Mouse (Mus musculus) neural tube, embryonic 11.5 days (tissue): ENCODE measurements at regions not wholly inside any gene's neighbourhood (a gene's known extent, or its start where the extent isn't known, plus 50 kb on each side); places are given as distances from the start of the nearest gene placed in this dataset.

Experiments used
- ATAC-seq: fragments of 200-750 bp; cut with Nextera tagmentation; 2 replicates; pipeline ENCODE4 v1.8.0; 2017; ENCODE audit warnings: moderate number of reproducible peaks, mild to moderate bottlenecking, moderate TSS enrichment, moderate library complexity; ENCODE audit not compliant: insufficient read depth, low FRiP score, low TSS enrichment
- DNase-seq: peaks from one replicate; pipeline ENCODE4 v3.0.0-alpha.2; 2015; ENCODE audit warnings: low spot score
- H3K27ac ChIP-seq: fragments of 300-500 bp; sonication (generic); 2 replicates; pipeline ENCODE4 v1.5.1; 2014; ENCODE audit warnings: low read depth, mild to moderate bottlenecking, low read length
- H3K27me3 ChIP-seq: fragments of 300-500 bp; sonication (generic); 2 replicates; pipeline ENCODE4 v1.6.1; 2014; ENCODE audit warnings: mild to moderate bottlenecking, low read length, mixed read lengths; ENCODE audit not compliant: control insufficient read depth, insufficient read depth
- H3K36me3 ChIP-seq: fragments of 300-500 bp; sonication (generic); 2 replicates; pipeline ENCODE4 v1.6.1; 2014; ENCODE audit warnings: mild to moderate bottlenecking, low read length, moderate library complexity, mixed read lengths; ENCODE audit not compliant: control insufficient read depth, insufficient read depth
- H3K4me1 ChIP-seq: fragments of 300-500 bp; sonication (generic); 2 replicates; pipeline ENCODE4 v1.6.1; 2014; ENCODE audit warnings: low read length, mixed read lengths; ENCODE audit not compliant: control insufficient read depth, insufficient read depth
- H3K4me2 ChIP-seq: fragments of 300-500 bp; sonication (generic); 2 replicates; pipeline ENCODE4 v1.6.1; 2014; ENCODE audit warnings: low read depth, mild to moderate bottlenecking, moderate library complexity
- H3K4me3 ChIP-seq: fragments of 300-500 bp; sonication (generic); 2 replicates; pipeline ENCODE4 v1.5.1; 2014; ENCODE audit warnings: low read depth, low read length
- H3K9ac ChIP-seq: fragments of 300-500 bp; sonication (generic); 2 replicates; pipeline ENCODE4 v1.6.1; 2014; ENCODE audit warnings: mild to moderate bottlenecking, low read length
- H3K9me3 ChIP-seq: fragments of 300-500 bp; sonication (generic); 2 replicates; pipeline ENCODE4 v1.6.1; 2016; ENCODE audit warnings: low read length; ENCODE audit not compliant: control insufficient read depth
- WGBS: fragments of 180-500 bp; shearing (Covaris S2); extraction: QIAGEN DNeasy Blood & Tissue Kit; methylation state at CpG from one replicate; pipeline ENCODE4 v1.1.7; 2014; 5-methylcytosine and 5-hydroxymethylcytosine counted together

GRCm38 (mm10) chr3:52528521-52528920 lies 260.4 kb downstream of the Foxo1 start:
- no peaks in the 10 kb centered on the region for H3K27me3 ChIP-seq
- peaks cover 3% of the 10 kb centered on the region; the same call in 1 of the 2 replicates for H3K4me1 ChIP-seq
- DNase-seq (no peak), ATAC-seq (no peak)
- WGBS, result 92% methylated on average over 7 of the region's 7 CpGs
- no peaks in the 10 kb centered on the region for H3K36me3 ChIP-seq
- no peak overlapping the region for H3K27ac ChIP-seq
- H3K4me2 ChIP-seq, result no peak overlapping the region
- H3K4me3 ChIP-seq, result no peak overlapping the region
- no peaks in the 10 kb centered on the region for H3K9me3 ChIP-seq
- H3K9ac ChIP-seq, result no peak overlapping the region

GRCm38 (mm10) chr3:52527781-52528180 lies 259.6 kb downstream of the Foxo1 start:
- H3K27ac ChIP-seq, result no peak overlapping the region
- no peaks in the 10 kb centered on the region for H3K9me3 ChIP-seq
- DNase-seq (no peak), ATAC-seq (no peak)
- 46% methylated on average over 3 of the region's 3 CpGs for WGBS
- no peak overlapping the region for H3K4me2 ChIP-seq
- peaks cover 3% of the 10 kb centered on the region; the same call in 1 of the 2 replicates for H3K4me1 ChIP-seq
- no peak overlapping the region for H3K4me3 ChIP-seq
- no peaks in the 10 kb centered on the region for H3K36me3 ChIP-seq
- H3K9ac ChIP-seq, result no peak overlapping the region
- no peaks in the 10 kb centered on the region for H3K27me3 ChIP-seq

- Histone ChIP-seq H3K4me3 (no peak overlapping the region), H3K36me3 (no peaks in the 10 kb centered on the region), H3K9me3 (no peaks in the 10 kb centered on the region), H3K9ac (no peak overlapping the region), H3K27ac (no peak overlapping the region), H3K4me1 (peaks cover 3% of the 10 kb centered on the region; the same call in 1 of the 2 replicates), H3K27me3 (no peaks in the 10 kb centered on the region), H3K4me2 (no peak overlapping the region)
- 80% methylated on average over 14 of the region's 14 CpGs for whole genome bisulfite sequencing
- DNase-seq (no peak), ATAC-seq (no peak)
Observed at GRCm38 (mm10) chr3:52527010-52527754, 259.0 kb downstream of the Foxo1 start.

GRCm38 (mm10) chr3:52522886-52523285 lies 254.8 kb downstream of the Foxo1 start:
- no peak overlapping the region for H3K9ac ChIP-seq
- no peaks in the 10 kb centered on the region for H3K36me3 ChIP-seq
- no peaks in the 10 kb centered on the region for H3K27me3 ChIP-seq
- ATAC-seq (no peak), DNase-seq (no peak)
- no peak overlapping the region for H3K27ac ChIP-seq
- WGBS, result 89% methylated on average over 12 of the region's 12 CpGs
- H3K4me1 ChIP-seq, result no peaks in the 10 kb centered on the region
- H3K9me3 ChIP-seq, result no peaks in the 10 kb centered on the region
- no peak overlapping the region for H3K4me2 ChIP-seq
- no peak overlapping the region for H3K4me3 ChIP-seq

- no peak overlapping the region for H3K27ac ChIP-seq
- 67% methylated on average over 4 of the region's 4 CpGs for WGBS
- H3K4me2 ChIP-seq, result no peak overlapping the region
Observed at GRCm38 (mm10) chr3:52520609-52520947, 252.4 kb downstream of the Foxo1 start.

GRCm38 (mm10) chr3:52519910-52520608 lies 251.9 kb downstream of the Foxo1 start:
- no peak overlapping the region for H3K27ac ChIP-seq
- H3K4me3 ChIP-seq, result no peak overlapping the region
- H3K4me2 ChIP-seq, result no peak overlapping the region
- H3K36me3 ChIP-seq, result no peaks in the 10 kb centered on the region
- H3K27me3 ChIP-seq, result no peaks in the 10 kb centered on the region
- ATAC-seq (no peak), DNase-seq (no peak)
- H3K9ac ChIP-seq, result no peak overlapping the region
- WGBS, result 76% methylated on average over 22 of the region's 22 CpGs
- no peaks in the 10 kb centered on the region for H3K9me3 ChIP-seq
- H3K4me1 ChIP-seq, result no peaks in the 10 kb centered on the region

More at GRCm38 (mm10) chr3:52520609-52520947, 252.4 kb downstream of the Foxo1 start:
- no peaks in the 10 kb centered on the region for H3K27me3 ChIP-seq
- H3K4me1 ChIP-seq, result no peaks in the 10 kb centered on the region
- H3K4me3 ChIP-seq, result no peak overlapping the region
- no peak for ATAC-seq
- no peak for DNase-seq
- no peaks in the 10 kb centered on the region for H3K36me3 ChIP-seq
- no peaks in the 10 kb centered on the region for H3K9me3 ChIP-seq
- no peak overlapping the region for H3K9ac ChIP-seq

GRCm38 (mm10) chr3:52517808-52518207 lies 249.7 kb downstream of the Foxo1 start:
- no peaks in the 10 kb centered on the region for H3K9me3 ChIP-seq
- no peak for DNase-seq
- no peak overlapping the region for H3K4me3 ChIP-seq
- no peak for ATAC-seq
- no peaks in the 10 kb centered on the region for H3K27me3 ChIP-seq
- no peak overlapping the region for H3K27ac ChIP-seq
- H3K9ac ChIP-seq, result no peak overlapping the region
- WGBS, result 94% methylated on average over 3 of the region's 3 CpGs
- H3K4me1 ChIP-seq, result no peaks in the 10 kb centered on the region
- H3K4me2 ChIP-seq, result no peak overlapping the region
- H3K36me3 ChIP-seq, result no peaks in the 10 kb centered on the region

GRCm38 (mm10) chr3:52516691-52517090 lies 248.6 kb downstream of the Foxo1 start:
- WGBS, result 93% methylated on average over 5 of the region's 5 CpGs
- no peaks in the 10 kb centered on the region for H3K9me3 ChIP-seq
- H3K4me3 ChIP-seq, result no peak overlapping the region
- H3K27ac ChIP-seq, result no peak overlapping the region
- H3K27me3 ChIP-seq, result no peaks in the 10 kb centered on the region
- H3K4me1 ChIP-seq, result no peaks in the 10 kb centered on the region
- DNase-seq (no peak), ATAC-seq (no peak)
- no peak overlapping the region for H3K4me2 ChIP-seq
- H3K9ac ChIP-seq, result no peak overlapping the region
- no peaks in the 10 kb centered on the region for H3K36me3 ChIP-seq

- Histone ChIP-seq H3K4me3 (no peak overlapping the region), H3K4me1 (no peaks in the 10 kb centered on the region), H3K9me3 (no peaks in the 10 kb centered on the region), H3K4me2 (no peak overlapping the region), H3K27ac (no peak overlapping the region), H3K36me3 (no peaks in the 10 kb centered on the region), H3K9ac (no peak overlapping the region), H3K27me3 (no peaks in the 10 kb centered on the region)
- no peak for DNase-seq
- no peak for ATAC-seq
- WGBS, result 84% methylated on average over 8 of the region's 8 CpGs
Observed at GRCm38 (mm10) chr3:52512761-52513160, 244.6 kb downstream of the Foxo1 start.
